Mouse (Mus musculus) liver, postnatal 0 days (tissue): ENCODE measurements around the gene Slc7a12.

ENCODE experiments used
- CTCF ChIP-seq: sonication (generic); IDR thresholded peaks from 2 replicates; pipeline ENCODE4 v1.5.1; 2016; ENCODE audit warnings: antibody characterized with exemption, low read depth
- EP300 ChIP-seq: IDR thresholded peaks from 2 replicates; pipeline ENCODE4 v1.6.1; 2016; ENCODE audit warnings: antibody characterized with exemption, low read depth, mild to moderate bottlenecking

- TF ChIP-seq CTCF (no peak), EP300 (no peak)
Observed at GRCm38 (mm10) chr3:14432381-14432780, 48.1 kb upstream of the Slc7a12 start.
